Comparison of ENCODE assay signal across 8 mouse cellular contexts in genomic region chr4:130266601-130267000, GRCm38 (mm10). TPM values are rescaled to one million over a fixed set of nuclear protein-coding genes. Genes with fewer than 3 reads are reported as not detected.
DNase-seq lines count a peak whose midpoint lies in the region; ATAC-seq and TF ChIP-seq lines count a peak whose summit lies in the region.

No protein-coding gene starts in this region.

- H3K9me3 ChIP-seq in limb, embryonic 12.5 days: no peaks in the 10 kb centered on the region
- H3K9me3 ChIP-seq in limb, embryonic 10.5 days (replicated peaks): no peaks in the 10 kb centered on the region
- no peaks in the 10 kb centered on the region for H3K9me3 ChIP-seq in liver, embryonic 14.5 days (ENCODE audit: control insufficient read depth, low read length)
- H3K9me3 ChIP-seq in stomach, embryonic 15.5 days: no peaks in the 10 kb centered on the region
- H3K9me3 ChIP-seq in hindbrain, embryonic 12.5 days (replicated peaks): no peaks in the 10 kb centered on the region

- ATAC-seq in limb, embryonic 12.5 days (ENCODE audit: insufficient number of reproducible peaks, insufficient read depth, low FRiP score, low TSS enrichment, low read depth): no peak
- no peak for ATAC-seq in liver, embryonic 14.5 days (ENCODE audit: insufficient read depth)
- ATAC-seq in stomach, embryonic 15.5 days (ENCODE audit: insufficient read depth, low FRiP score, low read depth): peak; percentile 17; the same call in 1 of the 2 replicates
- ATAC-seq in hindbrain, embryonic 12.5 days (ENCODE audit: low FRiP score): no peak

- H3K27ac ChIP-seq in limb, embryonic 12.5 days: 0 out of 2 replicates have a peak overlapping the region, but pooled peaks have one; percentile 8
- H3K27ac ChIP-seq in limb, embryonic 10.5 days: no peak overlapping the region
- no peak overlapping the region for H3K27ac ChIP-seq in liver, embryonic 14.5 days
- H3K27ac ChIP-seq in stomach, embryonic 15.5 days: peak overlapping the region; percentile 28; the same call in 1 of the 2 replicates
- no peak overlapping the region for H3K27ac ChIP-seq in hindbrain, embryonic 12.5 days

- DNase-seq in limb, embryonic 10.5 days (ENCODE audit: low spot score): no peak
- DNase-seq in embryo, embryonic 9.5 days (ENCODE audit: extremely low spot score): peak; percentile 38
- DNase-seq in liver, embryonic 14.5 days (ENCODE audit: low read depth in 3 of 3, low spot score in 3 of 3): no peak
- no peak for DNase-seq in adipocyte (ENCODE audit: low spot score)
- no peak for DNase-seq in frontal cortex, postnatal 10 days (ENCODE audit: low spot score in 2 of 2)

- 0 out of 2 replicates have a peak overlapping the region, but pooled peaks have one; percentile 3 for H3K4me2 ChIP-seq in limb, embryonic 12.5 days
- H3K4me2 ChIP-seq in liver, embryonic 14.5 days (ENCODE audit: low read depth): peak overlapping the region; percentile 31; the same call in 1 of the 2 replicates
- H3K4me2 ChIP-seq in stomach, embryonic 15.5 days: peak overlapping the region; percentile 46
- no peak overlapping the region for H3K4me2 ChIP-seq in hindbrain, embryonic 12.5 days (replicated peaks)

- TF ChIP-seq EP300 in liver, embryonic 14.5 days (IDR thresholded peaks at IDR 0.05; ENCODE audit: low read depth): no peak

- no peak overlapping the region for H3K4me3 ChIP-seq in limb, embryonic 12.5 days (replicated peaks)
- no peak overlapping the region for H3K4me3 ChIP-seq in limb, embryonic 10.5 days
- no peak overlapping the region for H3K4me3 ChIP-seq in liver, embryonic 14.5 days (ENCODE audit: insufficient read depth in 1 of 2, low read depth in 2 of 2, low read length in 2 of 2)
- peak overlapping the region; percentile 16; the same call in 1 of the 2 replicates for H3K4me3 ChIP-seq in stomach, embryonic 15.5 days (replicated peaks)
- H3K4me3 ChIP-seq in hindbrain, embryonic 12.5 days: no peak overlapping the region

- WGBS in limb, embryonic 12.5 days: 59% methylated on average over 9 of the region's 9 CpGs
- 62% methylated on average over 9 of the region's 9 CpGs for WGBS in limb, embryonic 10.5 days
- WGBS in liver, embryonic 14.5 days (ENCODE audit: insufficient replicate concordance): 69% methylated on average over 9 of the region's 9 CpGs
- WGBS in stomach, embryonic 15.5 days: 39% methylated on average over 9 of the region's 9 CpGs
- 64% methylated on average over 9 of the region's 9 CpGs for WGBS in hindbrain, embryonic 12.5 days

- no peak overlapping the region for H3K9ac ChIP-seq in limb, embryonic 12.5 days (replicated peaks)
- no peak overlapping the region for H3K9ac ChIP-seq in liver, embryonic 14.5 days (replicated peaks)
- no peak overlapping the region for H3K9ac ChIP-seq in stomach, embryonic 15.5 days
- no peak overlapping the region for H3K9ac ChIP-seq in hindbrain, embryonic 12.5 days

- peaks cover 55% of the 10 kb centered on the region for H3K36me3 ChIP-seq in limb, embryonic 12.5 days
- H3K36me3 ChIP-seq in limb, embryonic 10.5 days: peaks cover 17% of the 10 kb centered on the region; the same call in 1 of the 2 replicates
- no peaks in the 10 kb centered on the region for H3K36me3 ChIP-seq in liver, embryonic 14.5 days (replicated peaks; ENCODE audit: control insufficient read depth, insufficient read depth, low read depth)
- no peaks in the 10 kb centered on the region for H3K36me3 ChIP-seq in stomach, embryonic 15.5 days
- peaks cover 18% of the 10 kb centered on the region for H3K36me3 ChIP-seq in hindbrain, embryonic 12.5 days

- H3K27me3 ChIP-seq in limb, embryonic 12.5 days: peaks cover 6% of the 10 kb centered on the region; the same call in 1 of the 2 replicates
- H3K27me3 ChIP-seq in limb, embryonic 10.5 days (ENCODE audit: low read depth, poor library complexity, severe bottlenecking): peaks cover 37% of the 10 kb centered on the region
- peaks cover 13% of the 10 kb centered on the region for H3K27me3 ChIP-seq in liver, embryonic 14.5 days (ENCODE audit: control insufficient read depth, insufficient read depth, low read length)
- 0 out of 2 replicates have a peak, but pooled peaks cover 3% of the 10 kb centered on the region for H3K27me3 ChIP-seq in stomach, embryonic 15.5 days (replicated peaks)
- no peaks in the 10 kb centered on the region for H3K27me3 ChIP-seq in hindbrain, embryonic 12.5 days

- H3K4me1 ChIP-seq in limb, embryonic 12.5 days (replicated peaks): peaks cover 28% of the 10 kb centered on the region
- H3K4me1 ChIP-seq in limb, embryonic 10.5 days: peaks cover 33% of the 10 kb centered on the region
- peaks cover 0 to 18% of the 10 kb centered on the region in 2 experiments; a peak in 3 of 4 replicates for H3K4me1 ChIP-seq in liver, embryonic 14.5 days (replicated peaks; ENCODE audit: control insufficient read depth in 2 of 2, insufficient read depth in 2 of 2, low read length in 1 of 2)
- H3K4me1 ChIP-seq in stomach, embryonic 15.5 days: 0 out of 2 replicates have a peak, but pooled peaks cover 6% of the 10 kb centered on the region
- peaks cover 29% of the 10 kb centered on the region for H3K4me1 ChIP-seq in hindbrain, embryonic 12.5 days

- no peak for TF ChIP-seq CTCF in liver, embryonic 14.5 days (IDR thresholded peaks at IDR 0.05; ENCODE audit: low read depth)

RNA-seq across cellular contexts. Expression of gene Serinc2, which starts 12.4 kb away (rescaled TPM):
- polyA plus RNA-seq in limb, embryonic 12.5 days (2016; fragmentation: Nextera tagmentation; extraction: Ambion mirVana): 199 and 205 TPM in 2 replicates
- polyA plus RNA-seq in limb, embryonic 10.5 days (2016; fragmentation: Nextera tagmentation; extraction: Ambion mirVana): 15.2 and 71.5 TPM in 2 replicates
- polyA plus RNA-seq in liver, embryonic 14.5 days (2012; rRNA removed): 0.45 and 0.48 TPM in 2 replicates
- polyA plus RNA-seq in liver, embryonic 14.5 days (2014; fragmentation: Nextera tagmentation; extraction: Ambion mirVana): 0.23 and 0.30 TPM in 2 replicates
- polyA plus RNA-seq in stomach, embryonic 15.5 days (2015; fragmentation: Nextera tagmentation; extraction: Ambion mirVana): 34.0 and 34.5 TPM in 2 replicates
- polyA plus RNA-seq in hindbrain, embryonic 12.5 days (2016; fragmentation: Nextera tagmentation; extraction: Ambion mirVana): 85.2 and 85.3 TPM in 2 replicates

RNA-seq across cellular contexts. Expression of gene Fabp3, which starts 41.8 kb away (rescaled TPM):
- 11.3 and 14.1 TPM in 2 replicates for polyA plus RNA-seq in limb, embryonic 12.5 days (2016; fragmentation: Nextera tagmentation; extraction: Ambion mirVana)
- polyA plus RNA-seq in limb, embryonic 10.5 days (2016; fragmentation: Nextera tagmentation; extraction: Ambion mirVana): 2.2 and 3.0 TPM in 2 replicates
- polyA plus RNA-seq in liver, embryonic 14.5 days (2012; rRNA removed): 0.15 and 0.61 TPM in 2 replicates
- polyA plus RNA-seq in liver, embryonic 14.5 days (2014; fragmentation: Nextera tagmentation; extraction: Ambion mirVana): 0.22 and 0.29 TPM in 2 replicates
- polyA plus RNA-seq in stomach, embryonic 15.5 days (2015; fragmentation: Nextera tagmentation; extraction: Ambion mirVana): 7.4 and 7.7 TPM in 2 replicates
- 44.2 and 46.0 TPM in 2 replicates for polyA plus RNA-seq in hindbrain, embryonic 12.5 days (2016; fragmentation: Nextera tagmentation; extraction: Ambion mirVana)

RNA-seq across cellular contexts. Expression of gene Gm10570, which starts 41.9 kb away (rescaled TPM):
- polyA plus RNA-seq in limb, embryonic 12.5 days (2016; fragmentation: Nextera tagmentation; extraction: Ambion mirVana): not detected in 2 replicates
- not detected in 2 replicates for polyA plus RNA-seq in limb, embryonic 10.5 days (2016; fragmentation: Nextera tagmentation; extraction: Ambion mirVana)
- 0.08 TPM in 1 of 2 replicates, not detected in the other for polyA plus RNA-seq in liver, embryonic 14.5 days (2012; rRNA removed)
- polyA plus RNA-seq in liver, embryonic 14.5 days (2014; fragmentation: Nextera tagmentation; extraction: Ambion mirVana): not detected in 2 replicates
- 0.57 TPM in 1 of 2 replicates, not detected in the other for polyA plus RNA-seq in stomach, embryonic 15.5 days (2015; fragmentation: Nextera tagmentation; extraction: Ambion mirVana)
- 0.46 TPM in 1 of 2 replicates, not detected in the other for polyA plus RNA-seq in hindbrain, embryonic 12.5 days (2016; fragmentation: Nextera tagmentation; extraction: Ambion mirVana)

RNA-seq across cellular contexts. Expression of gene Gm853, which starts 44.4 kb away (rescaled TPM):
- not detected in 2 replicates for polyA plus RNA-seq in limb, embryonic 12.5 days (2016; fragmentation: Nextera tagmentation; extraction: Ambion mirVana)
- polyA plus RNA-seq in limb, embryonic 10.5 days (2016; fragmentation: Nextera tagmentation; extraction: Ambion mirVana): not detected in 2 replicates
- polyA plus RNA-seq in liver, embryonic 14.5 days (2012; rRNA removed): 0.01 TPM in 1 of 2 replicates, not detected in the other
- polyA plus RNA-seq in liver, embryonic 14.5 days (2014; fragmentation: Nextera tagmentation; extraction: Ambion mirVana): not detected in 2 replicates
- polyA plus RNA-seq in stomach, embryonic 15.5 days (2015; fragmentation: Nextera tagmentation; extraction: Ambion mirVana): not detected in 2 replicates
- 1.1 and 1.4 TPM in 2 replicates for polyA plus RNA-seq in hindbrain, embryonic 12.5 days (2016; fragmentation: Nextera tagmentation; extraction: Ambion mirVana)

Comparison
In these comparisons a context has a peak if more than half of its experiments do, and no peak if none do; other contexts are left out.
1. H3K27ac ChIP-seq: peak in limb, embryonic 12.5 days (single experiment) and stomach, embryonic 15.5 days (single experiment); none in limb, embryonic 10.5 days (single experiment), liver, embryonic 14.5 days (single experiment) and hindbrain, embryonic 12.5 days (single experiment).
2. RNA of gene Serinc2, which starts 12.4 kb away (polyA plus RNA-seq): 199 to 205 TPM in limb, embryonic 12.5 days, 85.2 to 85.3 TPM in hindbrain, embryonic 12.5 days, 15.2 to 71.5 TPM in limb, embryonic 10.5 days and 34.0 to 34.5 TPM in stomach, embryonic 15.5 days; 0.23 to 0.48 TPM in liver, embryonic 14.5 days; every median in the first group is over 10 times any median in the second.